Mouse (Mus musculus): ENCODE measurements at regions not wholly inside any gene's neighbourhood (a gene's known extent, or its start where the extent isn't known, plus 50 kb on each side); places are given as distances from the start of the nearest gene placed in this dataset.

- DNase-seq = no peak
Observed at GRCm38 (mm10) chr1:63918200-63918599, 149.1 kb upstream of the 4933402D24Rik start.

GRCm38 (mm10) chr1:63916907-63917650, 148.0 kb upstream of the 4933402D24Rik start:
- DNase-seq = no peak

- DNase-seq = no peak
Observed at GRCm38 (mm10) chr1:63910765-63911164, 141.7 kb upstream of the 4933402D24Rik start.

GRCm38 (mm10) chr1:63909191-63909590, 140.1 kb upstream of the 4933402D24Rik start:
- no peak for DNase-seq

GRCm38 (mm10) chr1:63903620-63904019, 134.6 kb upstream of the 4933402D24Rik start:
- DNase-seq = no peak

- peak; percentile 7 for DNase-seq
Observed at GRCm38 (mm10) chr1:63903201-63903600, 134.1 kb upstream of the 4933402D24Rik start.

GRCm38 (mm10) chr1:63902391-63902790, 133.3 kb upstream of the 4933402D24Rik start:
- peak; percentile 37 for DNase-seq

GRCm38 (mm10) chr1:63899631-63900577, 130.8 kb upstream of the 4933402D24Rik start:
- no peak for DNase-seq

GRCm38 (mm10) chr1:63898766-63899165, 129.7 kb upstream of the 4933402D24Rik start:
- DNase-seq = no peak

- no peak for DNase-seq
Observed at GRCm38 (mm10) chr1:63897556-63897955, 128.5 kb upstream of the 4933402D24Rik start.

GRCm38 (mm10) chr1:63879570-63879969, 110.5 kb upstream of the 4933402D24Rik start:
- no peak for DNase-seq

- DNase-seq = no peak
Observed at GRCm38 (mm10) chr1:63876589-63877251, 107.7 kb upstream of the 4933402D24Rik start.

- DNase-seq = no peak
Observed at GRCm38 (mm10) chr1:63875297-63875962, 106.4 kb upstream of the 4933402D24Rik start.

GRCm38 (mm10) chr1:63871831-63872230, 102.8 kb upstream of the 4933402D24Rik start:
- peak; percentile 19 for DNase-seq

- no peak for DNase-seq
Observed at GRCm38 (mm10) chr1:63869342-63869741, 100.3 kb upstream of the 4933402D24Rik start.

- DNase-seq = no peak
Observed at GRCm38 (mm10) chr1:63857933-63858649, 89.0 kb upstream of the 4933402D24Rik start.

- DNase-seq = no peak
Observed at GRCm38 (mm10) chr1:63857468-63857867, 88.4 kb upstream of the 4933402D24Rik start.

GRCm38 (mm10) chr1:63856366-63856765, 87.3 kb upstream of the 4933402D24Rik start:
- DNase-seq = no peak

- DNase-seq = peak; percentile 7
Observed at GRCm38 (mm10) chr1:63854794-63855193, 85.7 kb upstream of the 4933402D24Rik start.

GRCm38 (mm10) chr1:63851476-63852094, 82.5 kb upstream of the 4933402D24Rik start:
- DNase-seq = no peak

- no peak for DNase-seq
Observed at GRCm38 (mm10) chr1:63850262-63850661, 81.2 kb upstream of the 4933402D24Rik start.

Data from kidney, adult 9 months (tissue).